Mouse (Mus musculus) cerebellum, adult (tissue): ENCODE results near the gene Bst1.

Experiments
- ATAC-seq: cut with Nextera tagmentation; 2 replicates; pipeline ENCODE4 v1.9.2; 2017; ENCODE audit warnings: mild to moderate bottlenecking, moderate library complexity, mixed read lengths; ENCODE audit not compliant: insufficient number of reproducible peaks, low FRiP score, low TSS enrichment

Gene Bst1

GRCm38 (mm10) chr5:43848275-43848674, 29.6 kb downstream of the Bst1 start:
- no peak for ATAC-seq

- ATAC-seq = no peak
Observed at GRCm38 (mm10) chr5:43853096-43853867, 34.6 kb downstream of the Bst1 start.

- ATAC-seq = no peak
Observed at GRCm38 (mm10) chr5:43853868-43854488, 35.3 kb downstream of the Bst1 start.

GRCm38 (mm10) chr5:43855769-43856168, 37.1 kb downstream of the Bst1 start:
- ATAC-seq = no peak

GRCm38 (mm10) chr5:43859663-43860062, 41.0 kb downstream of the Bst1 start:
- no peak for ATAC-seq

GRCm38 (mm10) chr5:43860096-43860495, 41.4 kb downstream of the Bst1 start:
- ATAC-seq = no peak

- no peak for ATAC-seq
Observed at GRCm38 (mm10) chr5:43860670-43861431, 42.2 kb downstream of the Bst1 start.

GRCm38 (mm10) chr5:43863642-43864041, 45.0 kb downstream of the Bst1 start:
- ATAC-seq = no peak

- no peak for ATAC-seq
Observed at GRCm38 (mm10) chr5:43865316-43865715, 46.6 kb downstream of the Bst1 start.

GRCm38 (mm10) chr5:43868253-43868652, 49.6 kb downstream of the Bst1 start, which contains the start of gene Cd38:
Cd38 (plus strand) TSS chr5:43868553.
- ATAC-seq = peak; percentile 45

- peak; percentile 58; the same call in 1 of the 2 replicates for ATAC-seq
Observed at GRCm38 (mm10) chr5:43868711-43869600, 50.3 kb downstream of the Bst1 start.

GRCm38 (mm10) chr5:43871845-43872244, 53.2 kb downstream of the Bst1 start:
- no peak for ATAC-seq

- no peak for ATAC-seq
Observed at GRCm38 (mm10) chr5:43872652-43873051, 54.0 kb downstream of the Bst1 start.

GRCm38 (mm10) chr5:43882034-43882433, 63.3 kb downstream of the Bst1 start:
- ATAC-seq = no peak

- no peak for ATAC-seq
Observed at GRCm38 (mm10) chr5:43885060-43885820, 66.6 kb downstream of the Bst1 start.

GRCm38 (mm10) chr5:43892386-43892785, 73.7 kb downstream of the Bst1 start:
- no peak; the same call in 1 of the 2 replicates for ATAC-seq
